Mouse (Mus musculus): Measurements from ENCODE around the gene Gm39566.
A peak's percentile ranks its signal among the peaks of the same experiment; 100 is the strongest.

Gene Gm39566

DNA sequence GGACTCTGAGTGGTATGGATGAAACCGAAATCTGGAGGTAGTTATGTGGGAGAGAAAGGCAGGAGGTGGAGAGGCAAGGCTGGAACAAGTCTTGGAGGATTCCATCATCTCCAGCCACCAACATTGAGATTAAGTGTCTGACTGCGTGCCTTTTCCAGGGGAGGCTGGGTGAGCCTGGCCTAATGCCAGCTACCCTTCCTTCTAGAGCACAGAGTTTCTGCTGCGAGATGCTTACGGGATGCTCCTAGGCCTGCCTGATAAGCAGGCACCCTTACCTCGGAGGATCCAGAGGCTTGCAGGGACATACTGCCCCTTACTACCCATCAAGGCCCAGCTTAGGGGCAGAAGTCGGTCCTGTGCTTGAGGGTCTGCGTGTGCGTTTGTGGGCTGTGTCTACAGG, 18.5 kb upstream of the Gm39566 start:
- DNase-seq, result no peak

DNA sequence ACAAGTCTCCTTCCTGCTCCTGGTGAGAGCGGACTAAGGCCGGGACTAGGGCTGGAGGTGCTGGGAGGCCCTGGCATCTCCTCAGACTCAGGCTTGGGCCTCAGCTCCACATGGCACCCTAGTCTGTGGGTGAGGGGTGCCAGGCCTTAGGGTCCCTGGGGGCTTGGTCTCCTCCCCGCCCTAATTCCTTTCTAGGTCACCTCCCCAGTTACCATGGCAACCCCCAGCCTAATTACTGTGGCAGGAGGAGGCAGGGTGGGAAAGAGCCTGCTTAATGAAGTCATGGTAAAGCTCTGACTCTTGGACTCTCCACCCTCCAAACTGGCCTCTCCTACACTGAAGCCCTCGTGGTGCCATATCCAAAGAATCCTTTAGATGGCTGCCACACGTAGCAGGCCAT, 13.7 kb upstream of the Gm39566 start:
- DNase-seq, result no peak

DNA sequence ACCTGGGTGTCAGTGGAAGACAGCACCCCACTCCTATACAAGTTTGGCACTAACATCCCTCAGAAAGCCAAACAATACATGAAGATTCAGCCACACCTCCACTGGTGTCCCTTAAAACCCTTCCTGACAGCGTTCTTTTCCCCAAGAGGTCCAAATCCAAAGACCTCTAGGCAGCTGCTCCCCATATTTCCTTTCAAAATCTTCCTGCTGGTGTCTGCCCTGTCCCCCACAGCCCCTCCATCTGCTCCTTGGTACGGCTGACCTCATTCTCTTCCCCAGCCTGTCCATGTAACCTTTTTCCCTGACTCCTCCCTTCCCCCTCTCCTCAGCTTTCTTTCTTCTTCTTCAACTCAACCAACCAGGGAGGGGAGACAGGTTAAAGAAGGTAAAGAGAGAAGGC, 8.4 kb upstream of the Gm39566 start:
- no peak for DNase-seq

DNA sequence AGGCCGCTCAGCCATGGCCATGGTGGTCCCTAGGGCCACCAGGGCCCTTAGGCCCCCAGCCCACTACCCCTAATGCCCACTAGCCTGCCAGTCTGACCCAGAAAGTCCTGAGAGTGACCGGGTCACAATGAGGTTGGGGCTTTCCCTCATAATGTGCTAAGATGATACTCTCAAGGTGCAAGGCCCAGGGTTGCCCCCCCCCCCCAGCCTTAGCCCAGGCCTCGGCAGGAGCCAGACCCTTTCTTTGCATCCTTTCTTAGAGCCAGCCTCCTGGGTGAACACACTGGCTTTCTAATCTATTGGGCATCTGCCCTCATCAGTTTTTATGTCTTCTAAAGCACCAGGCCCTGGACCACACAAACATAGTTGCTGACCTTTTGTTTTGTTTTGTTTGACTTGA, 7.0 kb upstream of the Gm39566 start, which contains the start of gene Spem1:
Gene Spem1 (minus strand): TSS at position 101 of the 400 bp plus-strand sequence.
- no peak for DNase-seq

DNA sequence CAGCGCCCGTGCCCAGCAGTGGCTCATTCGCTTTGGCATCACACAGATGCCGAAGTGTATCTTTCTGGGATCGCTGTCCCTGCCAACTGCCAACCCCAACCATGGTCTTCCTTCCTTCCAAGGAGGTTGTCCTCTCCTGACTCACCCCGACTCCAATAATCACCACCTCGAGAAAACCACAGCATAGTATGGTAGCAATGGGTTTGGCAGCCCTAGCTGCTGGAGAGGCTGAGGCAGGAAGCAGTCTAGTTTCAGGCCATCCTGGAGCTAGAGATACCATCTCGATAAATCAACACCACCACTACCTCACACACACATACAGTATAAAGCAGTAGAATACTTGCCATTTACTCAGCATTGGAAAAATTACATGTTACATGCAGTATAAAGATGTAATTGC, 3.8 kb upstream of the Gm39566 start:
- no peak for DNase-seq

DNA sequence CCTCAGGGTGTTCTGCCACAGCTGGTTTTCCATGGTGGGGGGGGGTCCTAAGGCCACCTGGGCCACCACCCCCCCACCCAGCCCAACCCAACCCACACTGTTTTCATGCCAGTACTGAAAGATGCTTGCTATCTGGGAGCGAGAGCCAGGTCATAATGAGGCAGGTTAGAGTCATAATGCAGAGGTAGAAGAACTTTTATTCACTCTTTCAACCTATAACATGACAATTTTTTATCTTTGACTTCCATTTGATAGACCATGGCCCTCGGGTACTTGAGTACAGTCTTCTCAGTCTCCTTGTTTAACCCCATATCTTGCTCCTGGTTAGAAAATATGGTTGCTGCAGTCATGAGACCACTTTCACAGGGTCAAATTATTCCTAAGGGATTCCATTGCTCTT, 3.3 kb upstream of the Gm39566 start, which contains the start of gene Spem2:
Gene Spem2 (minus strand): TSS at position 101 of the 400 bp plus-strand sequence.
- no peak for DNase-seq

DNA sequence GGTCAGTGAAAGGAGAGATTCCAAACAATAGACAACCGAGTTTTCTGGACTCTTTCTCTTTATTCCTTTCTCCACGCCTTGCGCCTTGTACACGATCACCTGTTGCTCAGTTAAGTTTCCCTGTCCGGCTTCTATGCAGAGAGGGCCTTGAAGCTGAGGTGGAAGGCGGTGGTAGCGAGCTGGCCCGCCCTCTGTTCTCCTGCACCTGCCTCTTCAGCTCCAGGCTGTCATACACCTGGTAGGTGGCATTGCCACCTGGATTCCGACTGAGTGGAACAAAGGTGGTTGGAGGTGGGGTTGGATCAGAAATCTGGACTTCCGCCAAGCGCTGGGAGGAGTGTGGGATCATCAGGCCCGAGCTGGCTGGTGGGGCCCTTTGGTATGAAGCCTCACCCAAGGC, 1.4 kb upstream of the Gm39566 start:
- no peak for DNase-seq

DNA sequence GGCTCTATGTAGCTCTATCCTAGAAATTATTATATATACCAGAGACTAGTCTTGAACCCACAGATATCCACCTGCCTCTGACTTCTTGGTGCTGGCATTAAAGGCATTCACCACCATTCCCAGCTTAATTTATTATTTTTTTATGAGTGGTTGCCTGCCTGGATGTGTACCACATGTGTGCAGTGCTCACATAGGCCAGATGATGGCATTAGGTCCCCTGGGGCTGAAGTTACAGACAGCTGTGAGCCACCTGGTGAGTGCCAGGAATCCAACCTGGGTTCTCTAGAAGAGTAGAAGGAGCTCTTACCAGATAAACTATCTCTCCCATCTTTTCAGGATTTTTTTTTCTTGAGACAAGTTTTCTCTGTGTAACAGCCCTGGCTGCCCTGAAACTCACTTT, 4.8 kb downstream of the Gm39566 start:
- no peak for DNase-seq

DNA sequence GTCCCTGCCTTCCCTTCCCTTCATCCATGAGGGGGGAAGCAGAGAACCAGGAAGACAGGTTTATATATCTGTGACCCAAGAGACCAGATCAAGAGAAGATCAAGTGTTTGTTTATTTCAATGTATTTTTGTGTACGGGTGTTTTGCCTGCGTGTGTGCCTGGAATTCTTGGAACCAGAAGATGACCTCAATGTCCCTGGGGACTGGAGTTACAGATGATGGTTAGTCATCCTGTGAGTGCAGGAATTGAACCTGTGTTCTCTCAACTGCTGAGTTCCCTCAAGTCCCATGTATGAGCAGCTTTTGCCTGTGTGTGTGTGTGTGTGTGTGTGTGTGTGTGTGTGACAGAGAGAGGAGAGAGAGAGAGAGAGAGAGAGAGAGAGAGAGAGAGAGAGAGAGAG, 7.5 kb downstream of the Gm39566 start:
- DNase-seq, result no peak

DNA sequence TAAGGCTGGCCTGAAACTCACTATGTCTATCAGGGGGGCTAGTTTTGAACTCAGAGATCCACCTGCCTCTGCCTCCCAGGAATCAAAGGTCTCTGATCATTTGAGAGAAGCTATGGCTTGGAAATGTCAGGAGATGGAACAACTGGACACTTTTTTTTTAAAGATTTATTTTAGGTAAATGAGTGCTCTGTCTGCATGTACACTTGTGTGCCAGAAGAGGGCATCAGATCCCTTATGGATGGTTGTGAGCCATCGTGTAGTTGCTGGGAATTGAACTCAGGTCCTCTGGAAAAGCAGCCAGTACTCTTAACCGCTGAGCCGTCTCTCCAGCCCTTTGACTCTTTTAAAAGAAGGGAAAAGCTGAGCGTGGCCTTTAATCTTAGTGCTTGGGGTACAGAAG, 8.7 kb downstream of the Gm39566 start:
- DNase-seq, result no peak

DNA sequence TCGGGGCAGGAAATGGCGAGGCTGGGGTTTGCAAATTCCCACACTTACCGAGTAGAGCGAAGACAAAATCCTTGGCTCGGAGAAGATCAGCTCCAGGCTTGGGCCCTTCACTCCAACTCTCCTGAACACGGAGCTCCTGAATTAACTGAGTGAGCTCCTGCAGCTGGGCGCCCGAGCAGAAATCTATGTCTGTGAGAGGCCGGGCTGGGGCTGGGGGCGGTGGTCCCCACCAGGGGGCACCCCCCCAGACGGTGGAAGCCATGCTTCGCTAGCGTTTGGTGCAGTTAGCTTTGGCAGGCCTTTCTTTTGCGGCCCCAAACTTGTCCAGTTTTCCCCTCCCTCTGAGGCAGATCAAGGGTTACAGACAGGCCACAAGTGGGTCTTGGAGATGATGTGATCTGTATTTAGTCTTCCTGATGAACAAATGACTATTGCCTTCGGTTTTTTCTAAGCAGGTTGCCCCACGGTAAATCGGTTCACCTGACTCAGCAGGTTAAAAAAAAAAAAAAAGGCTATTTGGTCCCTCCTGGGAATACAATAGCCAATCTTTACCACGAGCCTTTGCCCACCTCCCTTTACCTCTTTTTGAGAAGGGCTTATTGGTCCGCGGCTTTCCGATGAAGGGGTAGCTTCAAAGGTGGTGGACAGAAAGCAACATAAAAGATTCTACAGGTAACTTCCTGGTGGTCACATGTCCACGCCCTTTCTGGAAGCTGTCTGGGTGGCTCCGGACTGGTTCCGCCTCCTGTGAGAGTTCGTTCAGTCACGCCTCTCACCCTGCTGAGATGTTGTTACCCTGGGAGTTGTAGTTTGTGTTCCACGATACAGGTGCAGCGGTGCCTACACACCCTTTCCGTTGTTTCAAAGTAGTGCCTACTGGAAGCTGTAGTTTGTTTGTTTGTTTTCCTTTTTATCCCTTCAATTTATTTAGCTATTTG, 9.9 kb downstream of the Gm39566 start, which contains the start of gene Tmem102:
Gene Tmem102 (minus strand): TSS at position 653 of the 938 bp plus-strand sequence.
- DNase-seq, result no peak

DNA sequence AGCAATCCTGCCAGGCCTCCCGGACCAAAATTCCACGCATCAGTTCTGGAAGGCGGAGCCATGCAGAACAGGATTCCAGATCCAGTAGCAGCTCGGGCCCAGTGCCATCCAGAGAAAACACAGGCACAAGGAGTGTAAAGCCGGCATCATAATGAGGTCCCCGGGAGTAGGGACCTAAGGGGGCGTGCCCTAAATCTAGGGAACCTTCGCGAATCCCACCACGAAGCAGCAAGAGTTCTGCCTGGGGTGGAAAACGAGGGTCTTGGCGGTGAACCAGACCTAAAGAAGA, 10.5 kb downstream of the Gm39566 start:
- no peak for DNase-seq

DNA sequence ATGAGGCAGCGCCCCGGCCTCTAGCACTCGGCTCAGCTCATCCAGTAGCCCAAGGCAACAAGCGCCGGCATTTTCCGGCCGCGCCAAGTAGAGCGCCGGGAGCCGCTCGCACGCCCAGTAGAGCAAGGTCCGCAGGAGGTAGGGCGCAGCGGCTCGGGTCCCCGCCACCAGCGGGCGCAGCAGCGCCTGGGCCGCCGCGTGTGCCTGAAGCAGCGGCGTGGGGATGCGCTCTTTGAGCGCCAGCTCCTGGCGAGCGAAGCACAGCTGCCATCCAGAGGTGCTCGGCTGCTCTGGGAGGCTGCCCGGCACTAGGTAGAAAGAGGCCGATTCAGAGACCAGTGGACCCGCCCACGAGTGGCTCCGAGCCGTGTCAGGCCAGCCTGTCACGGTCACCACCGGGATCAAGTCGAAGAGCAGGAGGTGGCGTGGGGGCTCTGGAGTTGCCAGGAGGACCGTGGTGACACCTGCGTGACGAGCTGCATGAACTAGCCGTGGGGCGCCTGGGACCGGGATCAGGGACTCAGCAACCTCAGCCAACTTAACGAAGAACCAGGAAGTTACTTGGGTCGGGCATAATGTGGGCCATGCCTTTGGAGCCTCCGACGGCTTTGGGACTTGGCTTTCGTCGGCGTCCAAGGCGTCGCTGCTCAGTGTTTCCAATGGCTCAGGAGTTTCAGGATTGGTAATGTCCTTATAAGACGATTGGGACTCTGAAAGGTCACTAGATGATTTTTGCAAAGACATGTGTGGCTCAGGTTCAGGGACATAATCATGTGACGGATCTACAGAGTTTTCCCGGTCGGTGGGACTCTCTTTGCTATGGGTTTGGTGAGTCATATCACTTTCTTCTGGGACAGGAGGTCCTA, 11.1 kb downstream of the Gm39566 start:
- DNase-seq, result peak; percentile 71

DNA sequence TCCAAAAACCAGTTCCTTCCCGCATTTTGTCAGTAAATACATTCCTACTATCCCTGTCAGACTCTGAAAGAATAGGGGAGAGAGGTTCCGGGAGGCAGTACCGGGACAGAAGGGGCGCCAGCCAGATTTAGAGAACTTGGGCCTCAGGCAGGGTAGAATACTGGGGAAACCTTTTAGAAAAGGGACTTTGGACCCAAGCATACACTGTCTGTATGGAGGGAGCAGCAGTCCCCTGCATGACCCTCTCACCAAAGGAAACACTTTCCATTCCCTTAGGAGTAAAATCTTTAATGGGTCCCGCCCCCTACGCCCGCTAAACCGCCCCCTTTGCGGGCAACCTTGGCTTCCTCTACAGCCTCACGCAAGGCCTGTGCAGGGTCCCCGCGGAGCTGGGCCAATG, 11.8 kb downstream of the Gm39566 start:
- no peak for DNase-seq

DNA sequence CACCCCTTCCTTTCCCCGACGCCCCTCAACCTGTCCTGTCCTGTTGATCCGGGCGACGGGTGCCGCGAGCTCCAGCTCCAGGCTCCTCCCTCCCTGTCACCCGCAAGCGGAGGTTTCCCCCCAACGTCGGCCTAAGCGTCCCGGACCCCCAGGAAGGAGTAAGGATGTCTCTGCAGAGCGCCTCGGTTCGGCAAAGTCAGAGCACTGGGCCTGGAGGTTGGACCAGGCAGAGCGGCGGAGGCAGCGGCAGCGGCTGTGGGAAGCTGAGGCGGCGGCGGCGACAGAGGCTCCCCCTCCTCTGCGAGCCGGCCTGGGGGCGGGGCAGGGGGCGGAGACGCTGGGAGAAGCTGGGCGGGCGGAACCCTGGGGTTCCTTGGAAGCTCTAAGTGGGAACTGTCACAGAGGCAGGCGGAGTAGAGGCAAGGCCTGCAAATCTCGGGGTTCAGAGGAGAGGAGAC, 12.4 kb downstream of the Gm39566 start:
- peak; percentile 78 for DNase-seq

DNA sequence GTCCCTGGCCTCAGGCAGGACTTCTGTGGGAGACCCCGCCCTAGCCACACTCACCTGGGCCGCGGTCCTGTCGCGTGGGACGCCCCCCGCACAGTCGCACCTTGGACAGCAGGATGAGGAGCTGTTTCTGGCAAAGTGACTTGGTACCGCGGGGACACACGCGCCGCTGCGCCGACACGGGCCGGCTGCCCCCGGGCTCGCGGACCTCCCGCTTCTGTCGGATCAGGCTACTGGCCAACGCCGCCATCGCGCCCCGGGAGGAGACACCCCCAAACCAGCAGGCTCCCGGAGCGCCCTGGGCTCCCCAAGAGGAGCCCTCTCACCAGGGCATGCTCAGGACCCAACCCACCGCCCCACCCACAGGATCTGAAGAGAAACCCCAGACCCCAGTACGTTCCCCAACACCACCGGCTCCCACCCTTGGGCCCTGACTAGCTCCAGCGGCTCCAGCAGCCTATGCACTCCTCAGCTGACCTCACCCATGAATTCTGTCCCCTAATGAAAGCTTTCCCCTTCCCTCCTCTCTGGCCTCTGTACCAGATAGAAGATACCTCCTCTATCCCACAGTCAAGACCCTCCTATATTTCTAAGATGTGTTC, 13.6 kb downstream of the Gm39566 start, which contains the start of gene Fgf11:
Gene Fgf11 (minus strand): TSS at position 479 of the 599 bp plus-strand sequence.
- DNase-seq, result no peak

DNA sequence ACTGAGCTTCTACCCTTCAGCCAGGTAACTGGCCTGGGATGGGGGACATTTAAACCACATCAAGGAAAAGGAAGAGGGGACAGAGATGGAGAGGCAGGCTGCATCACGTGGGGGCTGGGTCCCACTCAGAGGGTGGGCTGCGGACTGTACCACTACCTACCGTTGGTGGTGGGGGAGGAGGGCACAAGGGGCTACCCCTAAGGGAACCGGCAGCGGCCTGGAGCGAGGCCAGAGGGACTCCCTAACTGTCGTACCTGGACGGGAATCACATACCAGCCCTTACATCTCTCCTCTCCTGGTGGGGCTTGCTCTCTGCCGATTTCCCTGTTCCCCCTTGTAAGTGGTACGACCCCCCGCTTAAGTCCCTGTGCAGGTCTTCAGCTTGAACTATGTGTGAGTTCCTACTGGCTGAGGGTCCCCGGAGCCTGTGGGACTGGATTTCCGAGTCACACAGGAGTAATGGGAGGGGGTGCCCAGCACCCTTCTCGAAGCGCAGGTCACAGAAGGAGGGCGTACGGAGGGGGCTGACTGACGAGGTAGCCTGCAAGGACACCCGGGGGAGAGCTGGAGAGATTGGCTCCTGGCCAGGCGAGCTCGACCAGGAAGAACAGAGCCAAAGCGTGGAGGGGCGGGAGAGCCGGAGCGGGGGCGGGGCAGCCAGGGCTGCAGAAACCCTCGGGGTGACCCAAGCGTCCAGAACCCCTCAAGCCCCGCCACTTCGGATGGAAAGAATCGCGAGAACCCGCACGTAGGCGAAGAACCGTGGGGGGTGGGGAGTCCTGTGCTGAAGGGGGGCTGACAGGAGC, 14.5 kb downstream of the Gm39566 start:
- DNase-seq, result peak; percentile 77

DNA sequence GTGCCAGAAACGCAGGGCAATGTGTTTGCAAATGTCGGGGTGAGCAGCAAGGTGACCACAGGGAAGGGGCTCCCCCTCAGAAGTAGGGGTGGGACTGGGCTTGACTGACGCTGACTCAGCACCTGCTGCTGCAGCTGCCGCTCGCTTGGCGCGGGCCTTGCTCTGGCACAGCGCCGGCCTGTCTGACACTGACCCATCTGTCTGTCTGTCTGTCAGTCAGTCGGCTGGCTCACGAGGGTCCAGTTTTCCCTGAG, 15.0 kb downstream of the Gm39566 start:
- DNase-seq, result peak; percentile 63

DNA sequence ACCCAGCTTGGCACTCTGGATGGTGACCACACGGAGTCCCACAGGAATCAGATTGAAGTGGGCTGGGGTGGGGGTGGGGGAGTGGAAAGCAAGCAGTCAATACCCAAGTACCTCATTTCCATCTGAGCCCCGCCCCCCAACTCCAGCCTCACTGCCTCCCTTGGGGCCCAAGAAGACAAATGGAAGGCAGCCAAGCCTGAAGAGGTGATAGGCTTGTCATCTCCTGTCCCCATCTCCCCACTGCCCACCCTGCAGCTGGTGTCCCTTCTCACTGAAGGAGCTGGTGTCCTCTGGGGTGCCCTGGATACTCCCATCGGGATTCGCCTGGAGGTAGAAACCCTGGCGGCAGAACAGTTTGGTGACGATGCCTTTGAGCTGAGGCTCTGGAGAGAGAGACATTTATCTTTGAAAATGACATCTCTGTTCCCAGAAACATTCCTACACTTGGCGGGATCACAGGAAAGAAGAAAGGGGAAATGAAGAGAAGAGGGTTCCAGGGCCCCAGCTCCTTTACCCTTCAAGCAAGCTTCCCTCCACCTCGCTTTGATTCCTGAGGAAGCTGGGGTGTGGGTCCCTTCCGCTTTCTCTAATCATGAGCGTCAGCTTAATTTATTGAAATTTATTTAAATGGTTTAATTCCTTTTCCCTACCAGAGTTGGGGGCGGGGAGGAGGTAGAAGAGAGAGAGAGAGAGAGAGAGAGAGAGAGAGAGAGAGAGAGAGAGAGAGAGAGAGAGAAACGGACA, 15.5 kb downstream of the Gm39566 start:
- DNase-seq, result no peak

DNA sequence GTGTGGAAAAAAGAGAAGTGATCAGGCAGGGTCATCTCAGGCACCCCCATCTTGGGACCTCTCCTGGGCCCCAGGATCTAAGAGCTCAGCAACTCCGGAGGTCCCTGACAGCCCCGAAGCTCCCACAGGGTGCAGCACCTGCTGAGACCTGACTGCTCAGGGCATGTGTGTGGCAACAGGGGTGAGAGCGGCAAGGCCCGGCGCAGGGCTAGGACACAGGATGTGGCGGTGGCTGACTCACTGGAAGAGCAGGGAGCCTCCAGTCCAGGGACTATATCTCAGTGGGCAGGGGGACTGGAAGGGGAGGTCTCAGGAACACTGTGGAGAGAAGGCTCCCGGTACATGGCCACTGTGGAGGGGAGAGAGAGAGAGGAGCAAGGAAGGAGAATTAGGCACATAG, 17.2 kb downstream of the Gm39566 start:
- no peak for DNase-seq

DNA sequence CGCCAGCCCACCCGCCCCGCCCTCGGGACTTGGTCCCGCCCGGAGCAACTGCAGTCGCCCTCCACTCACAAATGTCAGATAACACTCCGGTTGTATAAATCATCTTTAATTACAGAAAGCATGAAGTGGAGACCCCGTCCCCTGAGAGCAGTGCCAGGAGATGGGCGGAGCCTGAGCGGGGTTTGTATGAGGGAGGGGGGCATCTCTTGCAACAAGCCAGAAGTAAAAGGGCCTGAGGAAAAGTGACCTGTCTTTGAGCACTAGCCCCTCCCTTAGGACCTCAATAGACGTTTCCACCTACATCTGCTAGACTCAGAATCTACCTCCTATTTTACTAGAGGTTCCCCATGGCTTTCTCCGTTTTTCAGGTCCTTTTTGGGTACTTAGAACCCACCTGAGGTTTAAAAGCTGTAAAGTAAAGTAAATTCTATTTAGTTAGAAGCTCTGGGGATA, 19.1 kb downstream of the Gm39566 start:
- no peak for DNase-seq

Data from right cerebral cortex, postnatal 14 days (tissue).